Mouse (Mus musculus) adrenal gland, postnatal 0 days (tissue): Measurements from ENCODE around the gene Rarg. TPM values are rescaled to one million over a fixed set of nuclear protein-coding genes. Genes with fewer than 3 reads are reported as not detected.

ENCODE experiments used
- polyA plus RNA-seq: library from polyadenylated mRNA; unstranded; fragments of >200 nt; fragmentation: Nextera tagmentation; extraction: Ambion mirVana; gene quantifications from 2 replicates; pipeline ENCODE4 v1.2.1, GENCODE M21; 2015

Rarg gene
- polyA plus RNA-seq, result 16.1 and 19.9 TPM in 2 replicates

DNA sequence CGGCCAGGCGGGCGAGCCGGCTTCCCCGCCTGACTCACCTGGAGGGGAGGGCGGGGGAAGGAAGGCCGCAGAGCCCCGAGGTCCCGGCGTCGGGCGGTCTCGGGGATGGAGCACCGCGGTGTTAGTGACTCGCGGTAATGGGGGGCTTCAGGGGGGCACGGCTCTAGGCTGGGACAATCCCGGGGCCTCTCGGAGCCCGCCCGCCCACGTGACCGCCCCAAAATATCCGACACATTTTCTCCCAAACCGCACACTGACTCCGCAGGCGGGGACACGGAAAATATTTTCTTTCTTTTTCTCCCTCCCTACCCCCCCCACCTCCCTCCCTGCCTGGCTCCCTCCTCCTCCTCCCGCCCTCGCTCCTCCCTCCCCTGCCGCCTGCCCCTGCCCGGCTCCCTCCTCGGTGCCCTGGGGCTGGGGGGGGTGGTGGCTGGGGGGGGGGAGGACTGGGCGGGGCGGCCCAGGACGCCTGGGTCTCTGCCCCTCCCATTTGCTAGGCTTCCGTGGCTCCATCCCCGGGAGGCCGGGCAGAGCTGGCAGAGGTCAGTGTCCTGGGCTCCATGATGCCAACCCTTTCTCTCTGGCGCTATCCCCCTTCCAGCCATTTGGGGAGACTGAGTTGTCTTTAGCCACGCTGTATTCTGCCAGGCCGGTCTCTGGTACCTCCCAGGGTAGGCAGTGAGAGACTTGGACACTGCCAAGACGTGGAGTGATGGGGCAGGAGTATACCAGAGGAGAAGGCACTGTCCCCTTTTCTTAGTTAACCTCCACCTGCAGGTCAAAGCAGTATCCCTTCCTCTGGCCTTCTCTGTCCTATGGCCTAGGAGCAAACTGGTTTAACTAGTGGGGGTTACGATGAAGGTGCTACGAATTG lies at the start of gene Rarg:
Gene Rarg, minus strand, starts transcription at position 316 of the 874 bp plus-strand sequence.

GRCm38 (mm10) chr15:102295633-102296367 lies 38.5 kb upstream of the Rarg start, which contains the start of gene Espl1:
Espl1 (plus strand) TSS chr15:102296266.

GRCm38 (mm10) chr15:102279092-102279782 lies 21.9 kb upstream of the Rarg start, which contains the start of gene Mfsd5:
Mfsd5 (plus strand) TSS chr15:102279454.

GRCm38 (mm10) chr15:102270274-102270960 lies 13.1 kb upstream of the Rarg start, which contains the start of gene Gm9918:
Gm9918 (plus strand) TSS chr15:102270563.

GRCm38 (mm10) chr15:102231748-102232147 lies 25.6 kb downstream of the Rarg start, which contains the start of gene Itgb7:
Itgb7 (minus strand) TSS chr15:102231944.

DNA sequence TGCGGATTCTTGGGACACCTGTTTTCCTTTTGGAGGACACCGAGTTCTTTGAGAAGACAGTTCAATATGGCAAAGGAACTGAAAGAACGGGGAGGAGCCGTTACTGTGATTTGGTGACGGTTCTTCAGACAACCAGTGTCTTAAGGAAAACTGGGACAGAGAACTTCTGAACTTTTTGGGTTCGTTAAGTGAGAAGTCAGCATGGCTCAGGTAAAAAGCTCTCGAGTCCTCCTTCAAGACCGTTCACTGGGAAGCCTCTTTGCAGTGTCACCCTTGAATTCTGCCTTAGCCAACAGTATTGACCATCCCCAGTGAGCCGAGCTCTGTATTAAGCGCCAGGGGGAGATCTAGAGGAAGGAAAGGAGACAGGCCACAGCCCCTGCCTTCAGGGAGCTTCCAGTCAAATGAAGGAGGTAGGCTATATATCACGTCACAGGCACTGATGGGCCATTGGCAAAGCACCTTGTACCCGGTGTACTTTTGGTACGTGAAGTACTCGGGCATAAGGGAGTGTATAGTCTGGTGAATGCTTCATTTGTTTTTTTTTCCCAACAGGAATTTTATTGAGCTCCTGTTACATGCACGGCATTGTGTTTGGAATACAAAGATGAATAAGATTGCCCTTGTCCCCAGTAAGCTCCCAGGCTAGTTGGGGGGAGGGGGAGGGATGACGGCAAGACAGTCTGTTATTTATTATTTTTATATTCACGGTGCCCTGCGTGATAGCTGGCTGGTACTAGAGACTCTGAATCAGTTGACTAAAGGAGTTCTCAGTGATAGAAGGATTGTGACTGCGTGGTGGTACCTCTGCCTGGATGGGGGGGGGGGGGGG lies 52.4 kb downstream of the Rarg start, which contains the start of gene Csad:
Gene Csad, minus strand, starts transcription at position 51 of the 832 bp plus-strand sequence.

GRCm38 (mm10) chr15:102202971-102203834 lies 54.1 kb downstream of the Rarg start, which contains the start of gene Zfp740:
Zfp740 (plus strand) TSS chr15:102203249.

Other genes with a start within 250 kb of the Rarg start
- gene Krt18, start 229.3 kb downstream of the Rarg start, polyA plus RNA-seq, result 17.9 and 22.7 TPM in 2 replicates
- 56.3 and 69.5 TPM in 2 replicates for gene Eif4b, start 183.7 kb downstream of the Rarg start, polyA plus RNA-seq
- gene Tns2, start 157.1 kb downstream of the Rarg start, polyA plus RNA-seq, result 30.7 and 39.4 TPM in 2 replicates
- 25.6 and 29.0 TPM in 2 replicates for gene Spryd3, start 121.3 kb downstream of the Rarg start, polyA plus RNA-seq
- 140 and 238 TPM in 2 replicates for gene Igfbp6, start 113.2 kb downstream of the Rarg start, polyA plus RNA-seq
- 0.69 and 0.79 TPM in 2 replicates for gene Soat2, start 107.0 kb downstream of the Rarg start, polyA plus RNA-seq
- gene Zfp740, start 54.3 kb downstream of the Rarg start, polyA plus RNA-seq, result 24.1 and 32.2 TPM in 2 replicates
- gene Csad, start 52.8 kb downstream of the Rarg start, polyA plus RNA-seq, result 66.5 and 80.5 TPM in 2 replicates
- gene Itgb7, start 25.6 kb downstream of the Rarg start, polyA plus RNA-seq, result 0.90 and 2.7 TPM in 2 replicates
- 0.19 and 0.49 TPM in 2 replicates for gene Gm9918, start 13.0 kb upstream of the Rarg start, polyA plus RNA-seq
- 42.8 and 60.8 TPM in 2 replicates for gene Mfsd5, start 21.9 kb upstream of the Rarg start, polyA plus RNA-seq
- 4.3 and 4.6 TPM in 2 replicates for gene Espl1, start 38.7 kb upstream of the Rarg start, polyA plus RNA-seq
- gene Pfdn5, start 68.6 kb upstream of the Rarg start, polyA plus RNA-seq, result 557 and 831 TPM in 2 replicates
- 70.0 and 81.2 TPM in 2 replicates for gene Myg1, start 74.2 kb upstream of the Rarg start, polyA plus RNA-seq
- 20.1 and 31.7 TPM in 2 replicates for gene Aaas, start 93.3 kb upstream of the Rarg start, polyA plus RNA-seq
- gene Sp7, start 109.7 kb upstream of the Rarg start, polyA plus RNA-seq, result 0.10 and 0.27 TPM in 2 replicates
- gene Sp1, start 148.6 kb upstream of the Rarg start, polyA plus RNA-seq, result 3.7 and 3.8 TPM in 2 replicates
- gene Amhr2, start 187.8 kb upstream of the Rarg start, polyA plus RNA-seq, result 1.2 and 2.9 TPM in 2 replicates
- 115 and 172 TPM in 2 replicates for gene Prr13, start 201.5 kb upstream of the Rarg start, polyA plus RNA-seq
- 120 and 135 TPM in 2 replicates for gene Pcbp2, start 213.0 kb upstream of the Rarg start, polyA plus RNA-seq
- 5.6 and 8.0 TPM in 2 replicates for gene Gm10337, start 246.2 kb upstream of the Rarg start, polyA plus RNA-seq